26 mouse cellular contexts compared by ENCODE assay signal in genomic region chr1:166115719-166116118, GRCm38 (mm10). TPM values are rescaled to one million over a fixed set of nuclear protein-coding genes. Genes with fewer than 3 reads are reported as not detected.
DNase-seq lines count a peak whose midpoint lies in the region; ATAC-seq and TF ChIP-seq lines count a peak whose summit lies in the region.
"Had no signal": no experiment of that assay in that cellular context is flagged by ENCODE, and none has a peak within 500 bp of the region (broad histone marks: within the 10 kb centered on the region; RNA-seq: fewer than 3 reads in every experiment).

No protein-coding gene starts in this region.

- no peak for TF ChIP-seq EP300 in CH12.LX (IDR thresholded peaks at IDR 0.05; ENCODE audit: low read length)

- H3K27ac ChIP-seq in CH12.LX (ENCODE audit: insufficient read depth, low read depth): no peak overlapping the region
- H3K27ac ChIP-seq in kidney, embryonic 15.5 days: no peak overlapping the region
- H3K27ac ChIP-seq: embryonic facial prominence, embryonic 12.5 days; embryonic facial prominence, embryonic 15.5 days; gastrocnemius, adult 2 months; heart, embryonic 10.5 days; hindbrain, embryonic 14.5 days; hindbrain, postnatal 0 days had no signal

- peaks cover 0 to 7% of the 10 kb centered on the region in 2 experiments; a peak in 2 of 4 replicates for H3K4me1 ChIP-seq in CH12.LX (ENCODE audit: control insufficient read depth in 1 of 2, insufficient read depth in 2 of 2)
- no peaks in the 10 kb centered on the region for H3K4me1 ChIP-seq in kidney, embryonic 15.5 days
- H3K4me1 ChIP-seq: embryonic facial prominence, embryonic 12.5 days; embryonic facial prominence, embryonic 15.5 days; heart, embryonic 10.5 days had no signal

- H3K79me2 ChIP-seq in CH12.LX (replicated peaks; ENCODE audit: control insufficient read depth, extremely low read depth, insufficient read depth, poor library complexity, severe bottlenecking): no peaks in the 10 kb centered on the region

- TF ChIP-seq POLR2A in CH12.LX (IDR thresholded peaks at IDR 0.05; ENCODE audit: low read depth, low read length): no peak

- peak overlapping the region; percentile 24; the same call in 1 of the 2 replicates for H3K4me2 ChIP-seq in CH12.LX (ENCODE audit: insufficient read depth, low read depth, poor library complexity, severe bottlenecking)
- H3K4me2 ChIP-seq in kidney, embryonic 15.5 days: no peak overlapping the region
- H3K4me2 ChIP-seq: embryonic facial prominence, embryonic 12.5 days; embryonic facial prominence, embryonic 15.5 days; hindbrain, embryonic 14.5 days had no signal

- no peak overlapping the region for H3K4me3 ChIP-seq in CH12.LX (replicated peaks in 1 of 3; ENCODE audit: low read depth in 2 of 3, low read length in 2 of 3, poor library complexity in 1 of 3)
- no peak overlapping the region for H3K4me3 ChIP-seq in kidney, embryonic 15.5 days (replicated peaks)
- H3K4me3 ChIP-seq: embryonic facial prominence, embryonic 12.5 days; embryonic facial prominence, embryonic 15.5 days; gastrocnemius, adult 2 months; heart, embryonic 10.5 days had no signal

- no peak for TF ChIP-seq CTCF in CH12.LX (conservative IDR thresholded peaks at IDR 0.05 in 1 of 2, IDR thresholded peaks at IDR 0.05 in 1 of 2; ENCODE audit: low read depth in 2 of 2, low read length in 2 of 2)

- no peaks in the 10 kb centered on the region for H3K27me3 ChIP-seq in CH12.LX (replicated peaks)
- no peaks in the 10 kb centered on the region for H3K27me3 ChIP-seq in kidney, embryonic 15.5 days
- H3K27me3 ChIP-seq: embryonic facial prominence, embryonic 12.5 days; embryonic facial prominence, embryonic 15.5 days had no signal

- H3K36me3 ChIP-seq in CH12.LX (replicated peaks in 1 of 2; ENCODE audit: control insufficient read depth in 1 of 2, insufficient read depth in 1 of 2, low read length in 1 of 2): no peaks in the 10 kb centered on the region
- no peaks in the 10 kb centered on the region for H3K36me3 ChIP-seq in kidney, embryonic 15.5 days
- H3K36me3 ChIP-seq: embryonic facial prominence, embryonic 12.5 days; embryonic facial prominence, embryonic 15.5 days had no signal

- H3K9ac ChIP-seq in CH12.LX (ENCODE audit: insufficient read depth, low read depth): no peak overlapping the region
- no peak overlapping the region for H3K9ac ChIP-seq in kidney, embryonic 15.5 days
- H3K9ac ChIP-seq: embryonic facial prominence, embryonic 12.5 days; embryonic facial prominence, embryonic 15.5 days; forebrain, postnatal 0 days; hindbrain, embryonic 14.5 days had no signal

- peak; percentile 97 for ATAC-seq in granulocyte monocyte progenitor cell, adult 5-6 weeks (replicated peaks; ENCODE audit: poor library complexity, severe bottlenecking)
- peak; percentile 91 for ATAC-seq in megakaryocyte progenitor cell, adult 5-6 weeks (replicated peaks; ENCODE audit: poor library complexity)
- ATAC-seq in kidney, embryonic 15.5 days (replicated peaks; ENCODE audit: low FRiP score): no peak
- ATAC-seq: forebrain, embryonic 14.5 days; forebrain, postnatal 0 days; hindbrain, postnatal 0 days; inflammation-experienced regulatory T-cells, adult 6 months; intestine, embryonic 16.5 days had no signal

- peaks cover 6% of the 10 kb centered on the region for H3K9me3 ChIP-seq in CH12.LX (replicated peaks; ENCODE audit: low read length)
- no peaks in the 10 kb centered on the region for H3K9me3 ChIP-seq in kidney, embryonic 15.5 days (replicated peaks)
- H3K9me3 ChIP-seq: embryonic facial prominence, embryonic 12.5 days; embryonic facial prominence, embryonic 15.5 days; heart, embryonic 10.5 days had no signal

- DNase-seq in 416B (ENCODE audit: low read depth): peak; percentile 12
- DNase-seq in CH12.LX (ENCODE audit: extremely low read depth): no peak
- no peak for DNase-seq in spleen, postnatal 10 days (ENCODE audit: low spot score in 2 of 2)
- DNase-seq: adrenal gland, postnatal 14 days; cerebellum, adult 11-12 months; cerebellum, adult 8-10 months; cerebellum, postnatal 10 days; forebrain, postnatal 0 days; gastrocnemius, adult 2 months; gastrocnemius, postnatal 36 days; heart, adult 18-20 months; heart, postnatal 36 days; kidney, adult 18-20 months had no signal

- no peak for TF ChIP-seq RAD21 in CH12.LX (IDR thresholded peaks at IDR 0.05; ENCODE audit: low read depth, low read length)

- in situ Hi-C loops in CH12.LX (cut with MboI; ENCODE audit: low pct_ligation_motif_present, low pct_unique_long_range_greater_than_20kb, low sequenced_read_pairs): no loop called here

- WGBS in kidney, embryonic 15.5 days: 87% methylated on average over 4 of the region's 4 CpGs

- dilution Hi-C loops in CH12.LX (cut with MboI; ENCODE audit: extremely low pct_ligation_motif_present, extremely low pct_unique_long_range_greater_than_20kb, low sequenced_read_pairs): no loop called here

TF ChIP-seq in CH12.LX, 34 proteins besides CTCF, POLR2A, EP300 and RAD21:
- TF ChIP-seq TBP (conservative IDR thresholded peaks at IDR 0.05; ENCODE audit: low read depth, low read length) (no peak), MAX (IDR thresholded peaks at IDR 0.05; ENCODE audit: low read length) (no peak), RCOR1 (conservative IDR thresholded peaks at IDR 0.05; ENCODE audit: low read depth, low read length) (no peak), MXI1 (IDR thresholded peaks at IDR 0.05; ENCODE audit: low read depth, low read length) (no peak), POLR2AphosphoS2 (IDR thresholded peaks at IDR 0.05; ENCODE audit: low read depth, low read length) (no peak), MAZ (IDR thresholded peaks at IDR 0.05; ENCODE audit: low read depth, low read length) (no peak), ETS1 (conservative IDR thresholded peaks at IDR 0.05; ENCODE audit: low read depth, low read length) (no peak), JUND (conservative IDR thresholded peaks at IDR 0.05; ENCODE audit: low read depth, low read length) (no peak), ZC3H11A (IDR thresholded peaks at IDR 0.05; ENCODE audit: low read depth, low read length) (no peak)

RNA-seq across cellular contexts. Expression of gene Dusp27, which starts 12.0 kb away (rescaled TPM):
- not detected in 2 replicates for total RNA-seq in CH12.LX (2012; rRNA removed)
- total RNA-seq in CH12.LX (2014; rRNA removed): not detected in 2 replicates
- polyA plus RNA-seq in CH12.LX (2012; ENCODE audit: insufficient read length, low read depth): 0.06 TPM in 1 of 2 replicates, not detected in the other
- total RNA-seq in granulocyte monocyte progenitor cell, adult 5-6 weeks (2014; fragmentation: Nextera tagmentation): not detected in 2 replicates
- total RNA-seq in granulocyte monocyte progenitor cell, adult 5-6 weeks (2017): not detected in 2 replicates
- not detected in 2 replicates for total RNA-seq in megakaryocyte progenitor cell, adult 5-6 weeks (2015)
- total RNA-seq in megakaryocyte progenitor cell, adult 5-6 weeks (2017): not detected in 2 replicates
- polyA plus RNA-seq in kidney, embryonic 15.5 days (2015; fragmentation: Nextera tagmentation; extraction: Ambion mirVana): 1.0 and 1.3 TPM in 2 replicates
- total RNA-seq: MEL had no signal
- polyA plus RNA-seq: inflammation-experienced regulatory T-cells, adult 6 months had no signal

RNA-seq across cellular contexts. Expression of gene Gpa33, which starts 14.3 kb away (rescaled TPM):
- total RNA-seq in CH12.LX (2012; rRNA removed) (0.04 TPM in 1 of 2 replicates, not detected in the other), CH12.LX (2014; rRNA removed) (not detected in 2 replicates)
- not detected in 2 replicates for polyA plus RNA-seq in CH12.LX (2012; ENCODE audit: insufficient read length, low read depth)
- not detected in 2 replicates for total RNA-seq in granulocyte monocyte progenitor cell, adult 5-6 weeks (2014; fragmentation: Nextera tagmentation)
- not detected in 2 replicates for total RNA-seq in granulocyte monocyte progenitor cell, adult 5-6 weeks (2017)
- total RNA-seq in megakaryocyte progenitor cell, adult 5-6 weeks (2015): not detected in 2 replicates
- not detected in 2 replicates for total RNA-seq in megakaryocyte progenitor cell, adult 5-6 weeks (2017)
- polyA plus RNA-seq in kidney, embryonic 15.5 days (2015; fragmentation: Nextera tagmentation; extraction: Ambion mirVana): 0.70 and 2.4 TPM in 2 replicates
- total RNA-seq: adrenal gland, postnatal 14 days; gastrocnemius, adult 2 months; gastrocnemius, postnatal 36 days; heart, adult 18-20 months; heart, postnatal 36 days; hindbrain, postnatal 0 days; MEL had no signal
- polyA plus RNA-seq: forebrain, embryonic 14.5 days; frontal cortex, adult 2 months; hindbrain, embryonic 14.5 days; inflammation-experienced regulatory T-cells, adult 6 months had no signal
